Mouse (Mus musculus) liver, embryonic 11.5 days (tissue): ENCODE measurements around the gene Smpdl3b. TPM values are rescaled to one million over a fixed set of nuclear protein-coding genes. Genes with fewer than 3 reads are reported as not detected.
A peak's percentile ranks its signal among the peaks of the same experiment; 100 is the strongest.

Experiments used
- ATAC-seq: fragments of 200-750 bp; cut with Nextera tagmentation; replicated peaks from 2 replicates; pipeline ENCODE4 v1.8.0; 2017; ENCODE audit warnings: moderate number of reproducible peaks, mild to moderate bottlenecking, moderate TSS enrichment, moderate library complexity; ENCODE audit not compliant: low FRiP score
- DNase-seq: peaks from one replicate; pipeline ENCODE4 v3.0.0-alpha.2; 2017; ENCODE audit warnings: low spot score
- H3K27ac ChIP-seq: fragments of 300-500 bp; sonication (generic); 2 replicates; pipeline ENCODE4 v1.5.1; 2014; ENCODE audit warnings: mild to moderate bottlenecking, low read depth, low read length, control low read depth
- H3K27me3 ChIP-seq: fragments of 300-500 bp; sonication (generic); replicated peaks from 2 replicates; pipeline ENCODE4 v1.6.1; 2014; ENCODE audit warnings: low read length, mixed read lengths; ENCODE audit not compliant: control insufficient read depth, insufficient read depth
- H3K36me3 ChIP-seq: fragments of 300-500 bp; sonication (generic); 2 replicates; pipeline ENCODE4 v1.6.1; 2014; ENCODE audit warnings: mild to moderate bottlenecking, low read length, moderate library complexity, mixed read lengths; ENCODE audit not compliant: control insufficient read depth, insufficient read depth
- H3K4me1 ChIP-seq: fragments of 300-500 bp; sonication (generic); replicated peaks from 2 replicates; pipeline ENCODE4 v1.6.1; 2014; ENCODE audit warnings: low read length, mixed read lengths; ENCODE audit not compliant: control insufficient read depth, insufficient read depth
- H3K4me2 ChIP-seq: fragments of 300-500 bp; sonication (generic); 2 replicates; pipeline ENCODE4 v1.6.1; 2014; ENCODE audit warnings: mild to moderate bottlenecking, control low read depth, moderate library complexity
- H3K4me3 ChIP-seq: fragments of 300-500 bp; sonication (generic); 2 replicates; pipeline ENCODE4 v1.5.1; 2014; ENCODE audit warnings: low read depth, low read length, control low read depth
- H3K9ac ChIP-seq: fragments of 300-500 bp; sonication (generic); 2 replicates; pipeline ENCODE4 v1.6.1; 2014; ENCODE audit warnings: low read depth, low read length, control low read depth
- H3K9me3 ChIP-seq: fragments of 300-500 bp; sonication (generic); 2 replicates; pipeline ENCODE4 v1.6.1; 2016; ENCODE audit warnings: low read length, inconsistent platforms, mixed read lengths; ENCODE audit not compliant: control insufficient read depth
- WGBS: fragments of 180-500 bp; shearing (Covaris S2); extraction: QIAGEN DNeasy Blood & Tissue Kit; methylation state at CpG from one replicate; pipeline ENCODE4 v1.1.7; 2014; 5-methylcytosine and 5-hydroxymethylcytosine counted together
- polyA plus RNA-seq: library from polyadenylated mRNA; unstranded; fragments of >200 nt; fragmentation: Nextera tagmentation; extraction: Ambion mirVana; gene quantifications from 2 replicates; pipeline ENCODE4 v1.2.1, GENCODE M21; 2014

The Smpdl3b gene
- polyA plus RNA-seq, result 2.9 and 3.2 TPM in 2 replicates

DNA sequence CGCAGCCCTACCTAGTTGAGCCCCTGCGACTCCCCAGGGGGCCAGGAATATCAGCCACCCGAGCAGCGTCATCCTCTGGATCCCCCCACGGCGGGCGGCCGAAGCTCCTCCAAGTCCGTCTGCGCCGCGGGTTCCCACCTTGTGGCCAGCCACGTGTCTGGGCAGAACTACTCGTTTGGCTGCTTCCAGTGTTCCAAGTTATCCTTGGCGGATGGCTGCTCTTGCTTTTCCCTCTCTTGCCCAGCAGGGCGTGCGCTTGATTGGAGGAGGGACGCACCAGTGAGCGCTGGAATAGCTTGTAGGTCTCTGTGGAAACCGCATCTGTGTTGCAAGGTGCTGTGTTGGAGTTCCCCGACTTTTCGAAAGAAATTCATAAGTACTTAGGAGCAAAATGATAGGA lies at the start of gene Smpdl3b:
Smpdl3b (minus strand) TSS at position 279 of the 400 bp plus-strand sequence.
- ATAC-seq (no peak), DNase-seq (peak; percentile 54)
- H3K27me3 ChIP-seq, result peaks cover 20% of the 10 kb centered on the region; the same call in 1 of the 2 replicates
- no peaks in the 10 kb centered on the region for H3K9me3 ChIP-seq
- no peaks in the 10 kb centered on the region for H3K36me3 ChIP-seq
- peak within 1 kb of the TSS; percentile 51 for H3K4me3 ChIP-seq
- 0 out of 2 replicates have a peak, but pooled peaks cover 5% of the 10 kb centered on the region for H3K4me1 ChIP-seq
- WGBS, result under 1% methylated on average over 22 of the region's 22 CpGs
- H3K4me2 ChIP-seq, result peak within 1 kb of the TSS; percentile 77
- H3K27ac ChIP-seq, result no peak within 1 kb of the TSS
- H3K9ac ChIP-seq, result peak within 1 kb of the TSS; percentile 47; the same call in 1 of the 2 replicates

DNA sequence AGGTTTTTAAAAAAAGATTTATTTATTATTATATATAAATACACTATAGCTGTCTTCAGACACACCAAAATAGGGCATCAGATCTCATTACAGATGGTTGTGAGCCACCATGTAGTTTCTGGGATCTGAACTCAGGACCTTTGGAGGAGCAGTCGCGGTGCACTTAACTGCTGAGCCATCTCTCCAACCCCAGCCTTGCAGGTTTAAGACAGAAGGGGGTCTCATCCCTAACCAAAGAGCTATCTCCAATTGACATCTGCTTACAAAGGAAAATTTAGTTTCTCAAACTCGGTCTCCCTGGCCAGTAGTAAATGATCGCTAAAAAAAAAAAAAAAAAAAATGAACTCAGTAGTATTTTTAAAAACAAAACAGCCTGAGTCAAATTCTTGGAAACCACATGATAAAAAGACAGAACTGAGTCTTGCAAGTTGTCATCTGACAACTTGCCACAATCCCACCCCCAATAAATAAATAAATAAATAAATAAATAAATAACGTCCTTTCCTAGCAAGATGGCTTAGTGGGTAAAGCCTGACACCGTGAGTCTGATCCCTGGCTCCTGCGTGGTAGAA lies 49.7 kb upstream of the Smpdl3b start:
- WGBS, result 79% methylated on average over 7 of the region's 7 CpGs
- Histone ChIP-seq H3K27me3 (no peaks in the 10 kb centered on the region), H3K4me1 (peaks cover 3% of the 10 kb centered on the region), H3K36me3 (no peaks in the 10 kb centered on the region), H3K4me3 (no peak overlapping the region), H3K9me3 (no peaks in the 10 kb centered on the region; the same call in 1 of the 2 replicates), H3K27ac (no peak overlapping the region), H3K9ac (no peak overlapping the region), H3K4me2 (no peak overlapping the region)
- DNase-seq, result no peak
- no peak for ATAC-seq

DNA sequence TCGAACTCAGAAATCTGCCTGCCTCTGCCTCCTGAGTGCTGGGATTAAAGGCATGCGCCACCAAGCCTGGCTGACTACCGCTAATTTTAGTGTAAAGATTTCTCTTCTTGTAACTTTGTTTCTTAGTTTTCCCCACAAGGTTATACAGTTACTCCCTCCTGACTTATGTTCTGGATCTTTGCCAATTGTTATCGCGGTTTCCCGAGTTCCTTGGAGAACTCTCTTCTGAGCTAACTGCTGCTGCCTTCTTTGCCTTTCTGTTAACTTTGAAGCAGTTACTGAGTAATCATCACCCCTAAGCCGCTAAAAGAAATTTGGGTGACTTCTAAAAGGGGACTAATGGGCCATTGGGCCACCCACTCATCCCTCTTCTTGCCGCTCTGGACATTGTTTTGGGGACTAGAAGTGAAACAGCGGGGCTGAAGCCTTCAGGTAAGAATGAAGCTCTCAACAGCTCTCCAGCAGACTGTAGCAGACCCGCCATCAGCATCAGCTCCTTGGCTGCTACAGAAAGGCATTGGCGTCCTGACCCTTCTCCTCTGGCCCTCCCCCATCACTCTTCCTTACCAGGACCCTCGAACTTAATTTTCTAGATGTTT lies 48.6 kb upstream of the Smpdl3b start:
- DNase-seq, result no peak
- Histone ChIP-seq H3K36me3 (no peaks in the 10 kb centered on the region), H3K9ac (no peak overlapping the region), H3K27me3 (no peaks in the 10 kb centered on the region), H3K4me3 (no peak overlapping the region), H3K27ac (no peak overlapping the region), H3K9me3 (no peaks in the 10 kb centered on the region), H3K4me1 (peaks cover 3% of the 10 kb centered on the region), H3K4me2 (no peak overlapping the region)
- WGBS, result 83% methylated on average over 12 of the region's 12 CpGs
- ATAC-seq, result no peak

DNA sequence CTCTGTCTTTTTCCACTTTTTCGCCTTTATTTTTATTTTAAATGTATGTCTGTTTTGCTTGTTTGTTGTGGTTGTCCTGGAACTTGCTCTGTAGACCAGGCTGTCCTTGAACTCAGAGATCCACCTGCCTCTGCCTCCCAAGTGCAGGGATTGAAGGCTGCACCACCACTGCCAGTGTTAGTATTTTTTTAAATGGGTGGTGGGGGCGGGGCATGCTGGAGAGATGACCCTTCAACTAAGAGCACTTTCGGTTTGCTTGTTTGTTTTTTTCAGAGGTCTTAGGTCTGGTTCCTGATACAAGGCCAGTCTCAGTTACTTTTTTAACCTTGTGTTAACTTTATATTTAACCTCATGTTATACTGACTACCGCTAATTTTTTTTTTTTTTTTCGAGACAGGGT lies 48.1 kb upstream of the Smpdl3b start:
- Histone ChIP-seq H3K4me3 (no peak overlapping the region), H3K9ac (no peak overlapping the region), H3K4me1 (peaks cover 3% of the 10 kb centered on the region), H3K9me3 (no peaks in the 10 kb centered on the region), H3K27me3 (no peaks in the 10 kb centered on the region), H3K27ac (no peak overlapping the region), H3K36me3 (no peaks in the 10 kb centered on the region), H3K4me2 (no peak overlapping the region)
- 76% methylated on average over 5 of the region's 5 CpGs for WGBS
- no peak for ATAC-seq
- no peak for DNase-seq

DNA sequence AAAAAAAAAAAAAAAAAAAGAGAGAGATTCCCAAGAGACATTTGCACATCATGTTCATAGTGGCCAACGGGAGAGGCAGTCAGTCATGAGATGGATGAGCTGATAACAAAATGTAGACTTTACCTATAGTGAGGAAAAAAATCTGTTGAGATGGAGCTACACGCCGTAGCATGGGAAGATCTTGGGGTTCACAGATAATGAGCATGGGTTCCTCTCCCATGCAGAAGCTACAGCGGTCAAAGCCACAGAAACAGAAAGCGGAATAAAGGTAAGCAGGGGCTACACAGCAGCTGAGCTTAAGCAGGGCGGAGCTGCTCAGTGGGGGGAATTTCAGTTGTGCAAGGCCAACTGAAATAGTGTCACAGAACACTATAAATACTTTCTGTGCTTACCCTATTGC lies 47.3 kb upstream of the Smpdl3b start:
- no peak for DNase-seq
- ATAC-seq, result no peak
- no peaks in the 10 kb centered on the region for H3K9me3 ChIP-seq
- no peak overlapping the region for H3K27ac ChIP-seq
- no peak overlapping the region for H3K9ac ChIP-seq
- H3K27me3 ChIP-seq, result no peaks in the 10 kb centered on the region
- no peak overlapping the region for H3K4me3 ChIP-seq
- peaks cover 3% of the 10 kb centered on the region for H3K4me1 ChIP-seq
- 65% methylated on average over 6 of the region's 6 CpGs for WGBS
- H3K36me3 ChIP-seq, result no peaks in the 10 kb centered on the region
- H3K4me2 ChIP-seq, result no peak overlapping the region

DNA sequence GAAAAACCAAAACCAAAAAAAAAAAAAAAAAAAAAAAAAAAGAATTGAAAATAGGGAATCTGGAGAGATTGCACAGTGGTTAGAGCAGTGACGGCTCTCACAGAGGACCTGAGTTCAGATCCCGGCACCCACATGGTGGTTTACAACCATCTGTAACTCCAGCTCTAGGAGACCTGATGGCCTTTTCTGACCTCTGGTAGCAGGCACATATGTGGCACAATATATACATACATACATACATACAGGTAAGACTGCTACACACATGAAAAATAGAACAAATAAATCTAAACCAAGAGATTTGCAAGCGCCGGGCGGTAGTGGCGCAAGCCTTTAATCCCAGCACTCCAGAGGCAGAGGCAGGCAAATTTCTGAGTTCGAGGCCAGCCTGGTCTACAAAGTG lies 46.8 kb upstream of the Smpdl3b start:
- DNase-seq (no peak), ATAC-seq (no peak)
- no peak overlapping the region for H3K9ac ChIP-seq
- WGBS, result 96% methylated on average over 7 of the region's 7 CpGs
- no peak overlapping the region for H3K4me3 ChIP-seq
- no peaks in the 10 kb centered on the region for H3K9me3 ChIP-seq
- H3K27me3 ChIP-seq, result no peaks in the 10 kb centered on the region
- H3K27ac ChIP-seq, result no peak overlapping the region
- no peak overlapping the region for H3K4me2 ChIP-seq
- peaks cover 3% of the 10 kb centered on the region for H3K4me1 ChIP-seq
- H3K36me3 ChIP-seq, result no peaks in the 10 kb centered on the region

DNA sequence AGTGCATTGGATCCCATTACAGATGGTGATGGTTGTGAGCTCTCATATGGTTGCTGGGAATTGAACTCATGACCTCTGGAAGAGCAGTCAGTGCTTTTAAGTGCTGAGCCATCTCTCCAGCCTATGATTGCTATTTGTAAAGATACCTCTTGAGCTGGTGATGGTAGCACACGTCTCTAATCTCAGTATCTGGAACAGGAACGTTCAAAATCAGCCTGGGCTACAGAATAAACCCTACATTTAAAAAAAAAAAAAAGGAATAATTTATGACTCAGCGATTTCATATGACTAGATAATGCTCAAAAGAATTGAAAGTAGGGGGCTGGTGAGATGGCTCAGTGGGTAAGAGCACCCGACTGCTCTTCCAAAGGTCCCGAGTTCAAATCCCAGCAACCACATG lies 46.2 kb upstream of the Smpdl3b start:
- H3K9ac ChIP-seq, result no peak overlapping the region
- DNase-seq (no peak), ATAC-seq (no peak)
- H3K27me3 ChIP-seq, result no peaks in the 10 kb centered on the region
- H3K4me2 ChIP-seq, result no peak overlapping the region
- no peaks in the 10 kb centered on the region for H3K9me3 ChIP-seq
- no peak overlapping the region for H3K4me3 ChIP-seq
- no peaks in the 10 kb centered on the region for H3K36me3 ChIP-seq
- H3K27ac ChIP-seq, result no peak overlapping the region
- WGBS, result 73% methylated on average over 5 of the region's 5 CpGs
- no peaks in the 10 kb centered on the region; the same call in none of the 2 replicates for H3K4me1 ChIP-seq

DNA sequence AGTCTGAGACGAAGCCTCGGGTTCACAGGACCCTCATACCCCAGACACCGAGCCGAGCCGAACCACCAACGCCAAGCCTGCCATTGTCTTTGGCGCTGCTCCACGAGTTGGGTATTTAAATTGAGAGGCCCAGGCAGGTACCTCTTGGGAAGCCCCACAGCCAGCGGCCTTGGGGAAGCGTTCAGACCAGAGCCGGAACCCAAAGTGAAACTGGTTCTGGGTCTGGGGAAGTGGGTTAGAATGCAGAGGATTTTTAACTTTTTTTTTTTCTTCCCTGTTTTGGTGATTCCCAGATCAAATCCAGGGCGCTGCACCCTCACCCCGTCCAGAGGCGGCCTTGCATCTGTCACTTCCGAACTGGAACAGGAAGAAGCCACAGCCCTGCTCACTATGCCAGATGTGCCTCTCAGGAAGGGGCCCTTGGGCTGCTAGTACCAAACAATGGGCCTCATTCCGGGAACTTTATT lies 45.2 kb upstream of the Smpdl3b start:
- ATAC-seq (peak; percentile 43; the same call in 1 of the 2 replicates), DNase-seq (no peak)
- Histone ChIP-seq H3K9me3 (no peaks in the 10 kb centered on the region), H3K27me3 (no peaks in the 10 kb centered on the region), H3K36me3 (no peaks in the 10 kb centered on the region), H3K4me3 (peak overlapping the region; percentile 14), H3K9ac (peak overlapping the region; percentile 51; the same call in 1 of the 2 replicates), H3K4me1 (no peaks in the 10 kb centered on the region; the same call in 1 of the 2 replicates), H3K4me2 (peak overlapping the region; percentile 53), H3K27ac (no peak overlapping the region; the same call in 1 of the 2 replicates)
- WGBS, result 41% methylated on average over 16 of the region's 16 CpGs
